Mouse (Mus musculus) liver, adult 2 months (tissue): Measurements from ENCODE around the gene Kif1bp. TPM values are rescaled to one million over a fixed set of nuclear protein-coding genes. Genes with fewer than 3 reads are reported as not detected.

Source experiments
- DNase-seq: peaks from one replicate; pipeline ENCODE4 v3.0.0-alpha.2; 2011; ENCODE audit warnings: low read depth, low spot score; ENCODE audit errors: extremely low read depth
- H3K27ac ChIP-seq: fragments of 200-500 bp; replicated peaks from 2 replicates; pipeline ENCODE4 v1.5.1; 2012; ENCODE audit warnings: low read depth, mild to moderate bottlenecking, control low read depth, inconsistent platforms, low read length; ENCODE audit not compliant: insufficient read depth
- H3K27me3 ChIP-seq: fragments of 200-500 bp; 2 replicates; pipeline ENCODE4 v1.6.1; 2012; ENCODE audit warnings: mild to moderate bottlenecking, moderate library complexity, low read length, inconsistent platforms; ENCODE audit not compliant: control insufficient read depth, insufficient read depth
- H3K36me3 ChIP-seq: fragments of 200-500 bp; 2 replicates; pipeline ENCODE4 v1.6.1; 2012; ENCODE audit warnings: low read length, inconsistent platforms; ENCODE audit not compliant: control insufficient read depth, insufficient read depth
- H3K4me1 ChIP-seq: fragments of 200-500 bp; 2 replicates; pipeline ENCODE4 v1.6.1; 2011; ENCODE audit warnings: low read length; ENCODE audit not compliant: control insufficient read depth, insufficient read depth
- H3K4me3 ChIP-seq: fragments of 200-500 bp; 2 replicates; pipeline ENCODE4 v1.5.1; 2011; ENCODE audit warnings: low read depth, mild to moderate bottlenecking, control low read depth, low read length, moderate library complexity; ENCODE audit not compliant: insufficient read depth
- H3K79me2 ChIP-seq: fragments of 200-500 bp; 2 replicates; pipeline ENCODE4 v1.6.1; 2012; ENCODE audit warnings: inconsistent platforms, mild to moderate bottlenecking, low read length, moderate library complexity; ENCODE audit not compliant: control insufficient read depth, insufficient read depth
- H3K9ac ChIP-seq: fragments of 200-500 bp; 2 replicates; pipeline ENCODE4 v1.6.1; 2012; ENCODE audit warnings: low read depth, mild to moderate bottlenecking, control low read depth, inconsistent platforms, low read length
- CTCF ChIP-seq: fragments of 200-500 bp; IDR thresholded peaks from 2 replicates; pipeline ENCODE4 v1.5.1; 2011; ENCODE audit warnings: low read depth, low read length, control low read depth
- POLR2A ChIP-seq: fragments of 200-500 bp; IDR thresholded peaks from 2 replicates; pipeline ENCODE4 v1.6.1; 2011; ENCODE audit warnings: low read length, control low read depth; ENCODE audit not compliant: insufficient read depth; ENCODE audit errors: extremely low read depth
- WGBS: fragments of 180-500 bp; shearing (Covaris S2); methylation state at CpG from one replicate; pipeline ENCODE4 v1.1.7; 2018; 5-methylcytosine and 5-hydroxymethylcytosine counted together
- polyA plus RNA-seq: library from polyadenylated mRNA; depleted of rRNA; stranded (reverse); fragments of >200 nt; gene quantifications from 2 replicates; pipeline ENCODE4 v1.2.3, GENCODE M21; 2012
- total RNA-seq: library from RNA; depleted of rRNA; stranded (reverse); fragments of >200 nt; gene quantifications from 2 replicates; pipeline ENCODE4 v1.2.3, GENCODE M21; 2014

The Kif1bp gene
- total and polyA plus RNA-seq, 2 experiments, result 8.2 to 8.6 TPM

DNA sequence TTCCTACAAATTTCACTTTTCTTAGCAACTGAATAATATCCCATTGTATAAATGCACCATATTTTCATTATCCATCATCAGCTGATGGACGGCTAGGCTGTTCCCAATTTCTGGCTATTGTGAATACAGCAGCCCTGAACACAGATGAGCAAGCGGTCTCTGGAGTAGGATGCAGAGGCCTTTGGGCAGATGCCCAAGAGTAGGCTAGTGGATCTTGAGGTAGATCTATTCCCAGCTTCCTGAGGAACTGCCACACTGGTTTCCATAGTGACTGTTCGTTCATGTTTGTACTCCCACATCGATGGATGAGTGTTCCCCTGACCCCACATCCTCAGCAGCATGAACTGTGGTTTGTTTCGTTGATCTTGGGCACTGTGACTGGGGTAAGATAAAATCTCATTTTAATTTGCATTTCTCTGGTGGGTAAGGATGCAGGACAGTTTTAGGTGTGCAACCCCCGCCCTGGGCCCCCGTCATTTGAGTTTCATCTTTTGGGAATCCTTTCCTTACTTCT, 27.4 kb downstream of the Kif1bp start:
- H3K79me2 ChIP-seq, result no peaks in the 10 kb centered on the region
- TF ChIP-seq CTCF (no peak), POLR2A (no peak)
- 82% methylated on average over 7 of the region's 7 CpGs for WGBS
- H3K4me1 ChIP-seq, result no peaks in the 10 kb centered on the region
- H3K4me3 ChIP-seq, result no peak overlapping the region
- H3K36me3 ChIP-seq, result no peaks in the 10 kb centered on the region
- no peaks in the 10 kb centered on the region for H3K27me3 ChIP-seq
- no peak for DNase-seq
- no peak overlapping the region for H3K9ac ChIP-seq
- H3K27ac ChIP-seq, result no peak overlapping the region

DNA sequence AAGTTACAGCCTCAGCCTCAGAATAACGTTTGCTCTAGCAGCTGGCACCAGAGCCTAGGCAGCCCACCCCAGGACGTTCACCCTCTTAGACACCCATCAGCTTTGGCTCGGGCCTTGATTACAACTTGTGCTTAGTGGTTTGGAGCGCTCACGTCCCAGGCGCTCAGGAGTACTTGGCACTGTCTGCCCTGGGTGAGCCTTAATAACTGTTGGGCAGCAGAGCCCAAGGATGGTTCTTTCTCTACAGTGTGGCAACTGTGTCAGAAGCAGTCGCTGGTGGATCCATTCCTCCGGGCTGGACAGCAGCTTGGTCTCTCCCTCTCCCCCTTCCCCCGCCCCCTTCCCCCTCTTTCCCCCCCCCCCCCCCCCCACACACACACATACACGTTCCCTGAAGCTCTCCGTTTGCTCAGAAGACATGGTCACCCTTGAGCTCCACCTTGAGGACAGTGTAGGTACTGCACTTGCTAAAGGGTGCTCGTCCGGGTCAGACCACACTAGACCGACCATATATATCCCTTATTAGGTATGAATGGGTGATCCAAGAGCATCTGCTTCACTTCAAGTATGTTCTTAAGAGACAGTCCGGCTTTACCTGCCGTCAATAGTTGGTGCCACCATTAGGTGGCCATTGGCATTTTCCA, 28.6 kb downstream of the Kif1bp start:
- Histone ChIP-seq H3K79me2 (no peaks in the 10 kb centered on the region), H3K36me3 (no peaks in the 10 kb centered on the region), H3K4me3 (no peak overlapping the region; the same call in 1 of the 2 replicates), H3K9ac (no peak overlapping the region), H3K27me3 (no peaks in the 10 kb centered on the region), H3K27ac (no peak overlapping the region), H3K4me1 (no peaks in the 10 kb centered on the region)
- TF ChIP-seq POLR2A (no peak), CTCF (peak; percentile 82)
- DNase-seq, result peak; percentile 25
- whole genome bisulfite sequencing, result 24% methylated on average over 13 of the region's 16 CpGs

DNA sequence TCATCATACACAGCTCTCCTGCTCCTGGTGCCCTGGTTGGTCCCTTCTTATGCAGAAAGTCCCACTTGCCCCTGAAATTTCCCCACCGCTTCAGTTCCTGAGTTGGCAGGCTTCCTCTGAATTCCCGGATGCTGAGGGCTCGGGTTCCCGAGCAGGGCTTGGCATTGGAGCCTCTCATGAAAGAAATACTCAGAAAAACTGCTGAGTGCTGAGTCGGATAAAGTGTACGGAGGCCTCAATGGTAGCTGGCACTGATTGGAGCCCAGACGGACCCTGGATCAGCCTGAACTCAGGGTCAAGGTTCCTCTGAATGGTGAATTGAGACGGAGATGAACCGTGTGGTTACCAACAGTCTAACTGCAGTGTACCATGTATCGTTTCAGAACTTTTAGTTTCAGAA, 31.8 kb downstream of the Kif1bp start:
- no peaks in the 10 kb centered on the region for H3K36me3 ChIP-seq
- H3K27ac ChIP-seq, result no peak overlapping the region
- TF ChIP-seq POLR2A (no peak), CTCF (no peak)
- H3K4me3 ChIP-seq, result no peak overlapping the region
- 58% methylated on average over 10 of the region's 10 CpGs for WGBS
- DNase-seq, result no peak
- no peaks in the 10 kb centered on the region for H3K79me2 ChIP-seq
- H3K27me3 ChIP-seq, result no peaks in the 10 kb centered on the region
- no peak overlapping the region for H3K9ac ChIP-seq
- no peaks in the 10 kb centered on the region for H3K4me1 ChIP-seq

DNA sequence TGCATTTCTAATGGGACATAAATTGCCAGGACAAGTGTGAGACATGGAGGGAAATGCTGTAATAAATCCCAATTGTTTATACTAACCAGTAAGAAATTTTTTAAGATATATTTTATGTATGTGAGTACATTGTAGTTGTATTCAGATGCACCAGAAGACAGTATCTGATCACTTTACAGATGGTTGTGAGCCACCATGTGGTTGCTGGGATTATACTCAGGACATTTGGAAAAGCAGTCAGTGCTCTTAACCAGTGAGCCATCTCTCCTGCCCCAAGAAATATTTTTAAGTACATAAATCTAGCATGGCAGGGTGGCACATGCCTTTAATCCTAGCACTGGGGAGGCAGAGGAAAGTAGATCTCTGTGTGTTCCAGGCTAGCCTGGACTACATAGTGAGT, 32.5 kb downstream of the Kif1bp start:
- TF ChIP-seq CTCF (no peak), POLR2A (no peak)
- H3K9ac ChIP-seq, result no peak overlapping the region
- no peaks in the 10 kb centered on the region for H3K79me2 ChIP-seq
- no peaks in the 10 kb centered on the region for H3K36me3 ChIP-seq
- H3K27ac ChIP-seq, result no peak overlapping the region
- H3K27me3 ChIP-seq, result no peaks in the 10 kb centered on the region
- H3K4me1 ChIP-seq, result no peaks in the 10 kb centered on the region
- DNase-seq, result no peak
- H3K4me3 ChIP-seq, result no peak overlapping the region

DNA sequence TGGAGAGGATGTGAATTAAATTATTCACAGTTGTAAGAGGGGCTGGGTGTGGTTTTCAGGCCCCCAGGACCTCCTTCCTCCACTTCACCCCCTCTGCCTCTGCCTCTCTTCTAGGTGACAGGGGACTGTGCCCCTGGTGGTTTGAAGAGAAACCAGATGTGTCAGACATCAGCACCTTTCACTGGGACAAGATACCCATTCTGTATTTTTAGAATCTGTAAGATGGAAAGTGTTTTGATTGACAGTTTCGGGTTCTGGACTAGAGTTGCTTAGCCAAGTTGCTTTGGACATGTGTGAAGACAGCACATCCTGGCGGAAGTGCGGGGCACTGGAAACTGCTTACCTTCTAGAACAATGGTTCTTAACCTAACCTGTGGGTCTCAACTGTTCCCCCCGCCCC, 33.9 kb downstream of the Kif1bp start:
- no peak overlapping the region for H3K27ac ChIP-seq
- no peak overlapping the region for H3K4me3 ChIP-seq
- WGBS, result 89% methylated on average over 4 of the region's 4 CpGs
- no peaks in the 10 kb centered on the region for H3K36me3 ChIP-seq
- no peak overlapping the region for H3K9ac ChIP-seq
- H3K4me1 ChIP-seq, result no peaks in the 10 kb centered on the region
- no peak for DNase-seq
- H3K79me2 ChIP-seq, result no peaks in the 10 kb centered on the region
- H3K27me3 ChIP-seq, result no peaks in the 10 kb centered on the region
- TF ChIP-seq CTCF (no peak), POLR2A (no peak)

DNA sequence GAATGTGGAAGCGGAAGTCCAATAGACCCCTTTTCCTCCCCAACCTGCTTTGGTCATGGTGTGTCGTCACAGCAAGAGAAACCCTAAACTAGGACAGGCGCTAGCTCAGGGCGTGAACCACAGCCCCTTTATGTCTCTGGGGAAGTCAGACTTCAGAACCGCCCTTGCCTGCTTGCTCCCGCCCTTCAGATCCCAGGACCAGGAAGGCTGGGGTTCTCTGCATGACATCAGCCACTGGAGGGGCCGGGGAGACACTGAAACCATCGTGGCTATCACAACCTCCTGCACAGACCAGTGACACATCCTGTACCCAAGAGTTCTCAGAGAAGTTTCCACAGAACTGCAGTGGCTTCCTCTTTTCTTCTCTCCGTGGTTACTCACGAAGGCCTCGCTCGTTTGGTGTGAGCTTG, 34.9 kb downstream of the Kif1bp start:
- H3K79me2 ChIP-seq, result no peaks in the 10 kb centered on the region
- H3K9ac ChIP-seq, result no peak overlapping the region
- H3K36me3 ChIP-seq, result no peaks in the 10 kb centered on the region
- DNase-seq, result peak; percentile 26
- H3K27me3 ChIP-seq, result no peaks in the 10 kb centered on the region
- H3K4me3 ChIP-seq, result no peak overlapping the region
- 78% methylated on average over 12 of the region's 12 CpGs for WGBS
- no peaks in the 10 kb centered on the region for H3K4me1 ChIP-seq
- no peak for TF ChIP-seq CTCF
- 0 out of 2 replicates have a peak overlapping the region, but pooled peaks have one; percentile 4 for H3K27ac ChIP-seq
